Mouse (Mus musculus) thymus, adult 18-20 months (tissue): ENCODE measurements around the gene Lurap1.

Source experiments
- DNase-seq, 2 experiments: peaks; one replicate each; pipeline ENCODE4 v3.0.0; 2022; ENCODE audit warnings: mixed read lengths in 2 of 2

Lurap1 gene

GRCm38 (mm10) chr4:116159912-116160311 lies 8.8 kb upstream of the Lurap1 start:
- DNase-seq: no peak

- DNase-seq: no peak
Observed at GRCm38 (mm10) chr4:116157882-116158281, 6.7 kb upstream of the Lurap1 start.

- DNase-seq: no peak
Observed at GRCm38 (mm10) chr4:116152702-116153101, 1.6 kb upstream of the Lurap1 start.

GRCm38 (mm10) chr4:116150862-116151221 lies 296 bp downstream of the Lurap1 start:
- DNase-seq: no peak

- peak; percentile 32 to 33 for DNase-seq
Observed at GRCm38 (mm10) chr4:116150156-116150861, 829 bp downstream of the Lurap1 start.

- DNase-seq: no peak
Observed at GRCm38 (mm10) chr4:116149812-116150155, 1.4 kb downstream of the Lurap1 start.

- DNase-seq: peak; percentile 31 to 34
Observed at GRCm38 (mm10) chr4:116143891-116144717, 7.0 kb downstream of the Lurap1 start.

GRCm38 (mm10) chr4:116143317-116143811 lies 7.8 kb downstream of the Lurap1 start:
- no peak for DNase-seq

GRCm38 (mm10) chr4:116142269-116142668 lies 8.9 kb downstream of the Lurap1 start:
- DNase-seq: no peak

- no peak for DNase-seq
Observed at GRCm38 (mm10) chr4:116141736-116142135, 9.4 kb downstream of the Lurap1 start.

GRCm38 (mm10) chr4:116140801-116141574 lies 10.2 kb downstream of the Lurap1 start:
- DNase-seq: no peak

GRCm38 (mm10) chr4:116137421-116137996 lies 13.6 kb downstream of the Lurap1 start:
- DNase-seq: no peak

- DNase-seq: no peak
Observed at GRCm38 (mm10) chr4:116134990-116135389, 16.1 kb downstream of the Lurap1 start.

- no peak for DNase-seq
Observed at GRCm38 (mm10) chr4:116133126-116133525, 18.0 kb downstream of the Lurap1 start.

- DNase-seq: no peak
Observed at GRCm38 (mm10) chr4:116127956-116128355, 23.2 kb downstream of the Lurap1 start.

- DNase-seq: no peak
Observed at GRCm38 (mm10) chr4:116125803-116126386, 25.2 kb downstream of the Lurap1 start.

- DNase-seq: peak; percentile 63 to 71
Observed at GRCm38 (mm10) chr4:116123602-116124519, 27.3 kb downstream of the Lurap1 start, which contains the start of the genes Rad54l and Pomgnt1. Gene Rad54l, minus strand, starts transcription at chr4:116123690. Gene Pomgnt1, plus strand, starts transcription at chr4:116123840.

- DNase-seq: no peak
Observed at GRCm38 (mm10) chr4:116122762-116123161, 28.4 kb downstream of the Lurap1 start.

GRCm38 (mm10) chr4:116111486-116111885 lies 39.7 kb downstream of the Lurap1 start:
- no peak for DNase-seq

- DNase-seq: no peak
Observed at GRCm38 (mm10) chr4:116110695-116111094, 40.4 kb downstream of the Lurap1 start.

GRCm38 (mm10) chr4:116105278-116105677 lies 45.9 kb downstream of the Lurap1 start:
- no peak for DNase-seq
